Mouse (Mus musculus) gastrocnemius, postnatal 4 days (tissue): Measurements from ENCODE around the gene Fgfr2. TPM values are rescaled to one million over a fixed set of nuclear protein-coding genes. Genes with fewer than 3 reads are reported as not detected.

ENCODE experiments used
- DNase-seq, 2 experiments: peaks; one replicate each; pipeline ENCODE4 v3.0.0; 2021 to 2022; ENCODE audit warnings: low spot score in 2 of 2, mixed read lengths in 2 of 2
- total RNA-seq, 2 experiments: library from RNA; stranded (reverse); gene quantifications; 2 replicates each; pipeline ENCODE4 v1.2.3; 2021

Gene Fgfr2
- total RNA-seq, 2 experiments from 2014 or later, result 6.5 to 8.0 TPM

DNA sequence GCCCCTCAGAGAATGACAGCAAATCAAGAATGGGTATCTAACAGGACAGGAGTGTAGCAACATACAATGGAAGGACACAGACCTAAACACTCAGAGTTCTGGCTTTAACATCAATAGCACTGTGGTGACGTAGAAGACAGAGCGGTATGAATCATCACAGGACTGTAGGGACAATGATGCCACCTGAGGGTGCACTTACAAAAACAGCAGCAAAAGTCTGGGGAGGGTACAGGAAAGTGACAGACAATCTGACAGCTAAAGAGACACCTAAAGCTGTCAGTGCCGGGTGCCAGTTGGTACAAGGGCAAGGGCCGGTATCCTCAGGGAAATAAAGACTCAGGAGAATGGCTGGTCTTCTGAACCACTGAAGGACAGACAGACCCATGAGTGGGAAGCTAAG is 870.1 kb downstream of the Fgfr2 start:
- DNase-seq, result no peak

DNA sequence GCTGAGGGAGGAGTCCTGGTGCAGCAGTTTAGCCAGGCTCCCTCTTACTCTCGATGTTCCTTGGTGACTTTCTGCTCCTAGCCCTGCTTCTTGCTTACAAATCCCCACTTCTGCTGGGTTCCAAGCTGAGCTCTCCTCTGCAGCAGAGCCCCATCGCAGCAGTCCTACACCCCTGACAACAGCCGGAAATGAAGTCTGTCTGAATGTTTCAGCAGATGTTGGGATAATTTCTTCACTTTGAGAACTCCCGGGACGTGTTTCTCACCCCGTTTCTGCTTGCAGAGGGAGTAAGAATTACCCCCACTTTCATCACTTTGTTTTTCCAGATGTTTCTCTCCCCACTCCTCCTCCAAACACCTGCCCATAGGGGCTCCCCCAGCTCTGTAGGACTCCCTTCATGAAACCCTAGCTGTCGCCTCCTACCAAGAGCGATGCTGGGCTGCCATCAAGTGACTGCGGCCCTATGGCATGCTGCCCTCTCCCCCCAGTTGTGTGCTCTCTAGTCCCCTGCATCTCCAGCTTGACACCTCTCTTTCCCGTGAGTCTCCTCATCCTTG is 873.5 kb downstream of the Fgfr2 start:
- DNase-seq, result no peak

DNA sequence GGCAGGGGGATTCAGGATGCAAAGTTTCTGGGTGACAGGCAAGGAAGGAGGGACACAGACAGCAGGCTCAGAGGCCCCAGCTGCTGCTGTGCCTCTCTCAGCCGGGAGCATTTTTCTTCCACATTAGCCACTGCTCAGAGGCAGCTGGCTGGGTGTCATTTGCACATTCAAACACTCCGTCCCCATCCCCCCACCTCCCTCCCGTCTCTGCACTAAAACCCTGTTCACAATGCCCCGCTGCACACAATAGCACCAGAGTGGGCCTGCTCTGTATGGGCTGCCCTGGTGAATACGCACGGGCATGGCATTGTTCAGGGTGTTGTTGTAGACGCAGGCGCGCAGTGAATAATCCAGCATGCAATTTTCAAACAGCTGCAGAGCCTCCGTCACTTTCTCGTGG is 875.6 kb downstream of the Fgfr2 start:
- peak in 1 of 2 experiments; percentile 40 for DNase-seq

DNA sequence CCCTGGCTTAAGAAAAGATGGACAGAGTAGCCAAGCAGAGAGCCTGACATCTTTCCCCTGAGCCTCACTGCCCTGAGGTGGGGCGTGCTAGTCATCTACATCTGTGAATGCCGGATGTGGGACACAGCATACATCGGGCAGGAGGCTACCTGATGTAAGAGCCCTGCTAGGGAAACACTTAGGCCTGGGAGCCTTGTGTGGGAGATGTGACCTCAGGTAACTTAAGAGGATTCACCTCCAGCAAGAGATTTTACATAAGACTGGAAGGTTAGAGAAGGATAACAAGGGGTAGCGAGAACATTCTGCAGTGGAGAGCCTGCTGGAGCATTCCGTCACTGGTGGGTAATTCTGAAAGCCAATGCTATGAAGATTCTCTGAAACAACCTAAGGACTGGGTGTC is 876.1 kb downstream of the Fgfr2 start:
- DNase-seq, result no peak

DNA sequence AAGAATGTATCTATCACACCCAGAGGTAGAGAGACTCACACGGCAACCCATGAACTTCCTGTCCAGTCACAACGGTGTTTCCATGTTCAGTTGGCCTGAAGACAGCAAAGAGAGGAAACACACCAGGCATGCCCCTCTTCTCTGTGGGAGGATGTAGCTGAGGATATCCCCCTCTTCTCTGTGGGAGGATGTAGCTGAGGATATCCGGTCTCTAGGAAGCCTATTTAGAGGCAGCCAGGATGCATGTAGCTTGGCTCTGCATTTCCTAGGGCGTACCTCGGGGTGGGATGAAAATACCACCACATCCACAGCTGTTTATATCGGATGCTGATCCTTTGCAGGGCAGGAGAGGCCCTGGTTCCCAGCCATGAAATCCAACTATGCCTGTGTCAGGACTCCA is 877.4 kb downstream of the Fgfr2 start:
- no peak for DNase-seq

DNA sequence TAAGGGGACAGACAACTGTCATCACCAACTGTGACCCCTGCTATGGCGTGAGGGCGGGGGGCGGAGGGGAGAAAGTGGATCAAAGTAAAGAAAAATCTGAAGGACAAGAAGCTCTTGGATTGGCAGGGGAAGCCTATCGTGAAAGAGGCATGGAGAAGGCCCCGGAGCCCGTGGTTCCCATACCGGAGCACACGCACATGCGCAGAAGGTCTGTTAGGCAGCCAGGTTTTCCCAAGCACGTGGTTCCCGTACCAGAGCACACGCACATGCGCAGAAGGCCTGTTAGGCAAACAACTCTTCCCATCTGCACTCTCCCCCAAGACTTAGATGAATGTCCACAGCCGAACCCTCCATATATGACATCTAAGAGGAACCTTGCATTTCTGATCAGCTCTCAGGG is 878.5 kb downstream of the Fgfr2 start:
- DNase-seq, result no peak

DNA sequence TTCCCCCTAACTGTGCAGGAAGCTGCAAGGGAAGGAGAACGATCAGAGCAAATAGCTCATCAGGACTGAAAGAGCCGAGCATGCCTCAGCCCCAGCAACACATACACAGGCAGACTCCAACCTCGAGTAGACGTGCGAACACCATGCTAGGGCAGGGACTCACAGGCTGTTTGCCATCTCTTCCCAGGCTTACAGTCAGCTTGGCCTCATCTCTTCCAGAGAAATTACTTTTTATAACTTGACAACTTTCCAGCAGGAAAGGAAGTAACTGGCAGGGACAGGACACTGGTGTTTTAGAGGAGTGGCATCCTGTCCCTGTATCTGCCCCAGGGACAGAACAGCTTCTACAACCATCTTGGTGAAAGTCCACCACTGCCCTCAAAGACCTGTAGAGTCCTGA is 879.9 kb downstream of the Fgfr2 start:
- no peak for DNase-seq

DNA sequence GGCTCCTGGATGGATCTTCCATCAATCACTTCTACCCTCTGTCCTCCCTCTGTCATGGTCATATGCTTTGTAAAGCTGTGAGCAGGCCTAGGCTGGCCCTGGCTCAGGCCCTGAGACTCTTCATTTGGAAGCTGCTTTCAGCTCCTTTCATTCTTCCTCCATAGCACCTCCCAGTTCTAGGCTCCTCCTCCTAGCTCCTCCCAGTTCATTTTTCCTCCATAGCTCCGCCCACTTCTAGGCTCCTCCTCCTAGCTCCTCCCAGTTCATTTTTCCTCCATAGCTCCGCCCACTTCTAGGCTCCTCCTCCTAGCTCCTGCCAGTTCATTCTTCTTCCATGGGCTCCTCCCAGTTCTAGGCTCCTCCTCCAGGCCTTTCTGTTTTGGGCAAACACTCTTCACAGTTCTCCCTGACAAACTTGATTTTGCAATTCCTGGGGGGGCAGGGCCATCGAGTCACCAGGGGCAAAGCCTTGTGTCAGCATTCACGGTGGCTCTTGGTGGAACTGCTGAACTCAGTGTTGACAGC is 880.5 kb downstream of the Fgfr2 start:
- DNase-seq, result no peak

DNA sequence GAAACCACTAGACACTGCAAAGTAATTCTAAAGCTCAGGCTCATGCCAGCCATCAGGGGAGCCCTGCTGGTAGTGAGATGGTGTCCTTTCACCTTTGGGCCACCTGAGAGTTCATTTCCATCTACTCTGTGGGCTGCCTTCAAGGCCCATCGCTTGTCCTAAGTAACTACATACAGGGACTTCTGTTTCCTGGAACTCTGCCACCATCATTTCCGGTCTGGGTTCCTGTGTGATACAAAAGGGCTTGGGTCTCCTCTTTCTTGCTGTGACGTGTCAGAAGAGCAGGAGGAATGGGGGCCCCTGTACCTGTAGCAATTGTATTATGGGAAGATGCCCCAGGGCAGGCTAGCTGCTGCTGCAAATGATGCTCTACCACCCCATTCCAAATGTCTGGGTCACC is 884.2 kb downstream of the Fgfr2 start:
- no peak for DNase-seq

DNA sequence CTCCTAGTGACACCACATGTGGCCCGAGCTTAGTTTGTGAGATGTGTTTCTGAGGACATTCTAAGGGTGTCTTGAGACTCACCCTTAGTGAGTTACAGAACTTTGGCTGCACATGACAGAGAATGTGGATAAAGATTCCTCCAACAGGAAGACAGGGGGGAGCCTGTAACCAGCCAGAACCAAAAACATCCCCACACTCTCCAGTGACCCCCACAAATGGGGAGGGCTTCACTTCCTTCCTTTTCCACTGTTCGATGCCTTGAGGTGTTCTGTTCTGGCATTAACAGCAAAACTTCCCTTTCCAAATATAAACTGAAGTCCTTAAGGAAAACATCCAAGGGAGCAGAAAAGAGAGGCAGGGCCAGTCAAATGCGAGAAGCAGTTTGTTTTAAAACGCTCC is 886.0 kb downstream of the Fgfr2 start:
- DNase-seq, result no peak

DNA sequence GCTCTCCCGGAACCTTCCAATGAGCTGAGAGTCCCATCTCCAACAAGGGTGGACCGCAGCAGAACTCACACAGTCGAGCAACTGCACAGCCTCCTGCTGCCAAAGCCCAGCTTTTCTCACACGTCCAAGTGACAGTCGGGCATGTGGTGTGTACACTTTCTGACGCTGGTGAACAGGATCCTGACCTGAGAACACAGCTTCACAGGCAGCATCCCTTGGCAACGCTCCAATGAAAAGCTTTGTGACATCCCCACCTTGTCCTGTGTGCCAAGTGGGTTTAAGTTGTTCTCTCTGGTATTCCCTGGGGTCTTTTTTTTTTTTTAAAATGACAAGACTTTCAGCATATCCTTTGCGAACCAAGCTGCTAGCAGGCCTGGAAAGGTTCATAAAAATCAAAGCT is 886.4 kb downstream of the Fgfr2 start:
- no peak for DNase-seq

DNA sequence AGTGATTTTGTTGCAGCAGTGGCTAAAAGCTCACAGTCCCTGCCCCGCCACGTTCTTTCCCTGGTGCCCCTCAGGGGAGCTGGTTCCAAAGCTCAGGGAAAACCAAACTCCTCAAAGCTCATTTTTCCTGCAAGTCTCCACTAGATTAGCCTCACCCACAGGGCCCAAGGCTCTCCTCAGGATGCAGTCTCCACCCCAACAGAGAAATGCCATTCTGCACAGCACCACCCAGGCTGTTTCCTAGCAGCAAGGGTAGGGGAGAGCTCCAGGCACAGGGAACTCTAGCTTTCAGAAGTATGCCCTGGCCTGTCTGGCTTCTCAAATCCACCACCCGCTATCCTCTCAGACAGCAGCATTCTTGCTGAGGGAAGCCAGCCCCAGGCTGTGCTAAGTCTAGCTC is 888.9 kb downstream of the Fgfr2 start:
- no peak for DNase-seq

DNA sequence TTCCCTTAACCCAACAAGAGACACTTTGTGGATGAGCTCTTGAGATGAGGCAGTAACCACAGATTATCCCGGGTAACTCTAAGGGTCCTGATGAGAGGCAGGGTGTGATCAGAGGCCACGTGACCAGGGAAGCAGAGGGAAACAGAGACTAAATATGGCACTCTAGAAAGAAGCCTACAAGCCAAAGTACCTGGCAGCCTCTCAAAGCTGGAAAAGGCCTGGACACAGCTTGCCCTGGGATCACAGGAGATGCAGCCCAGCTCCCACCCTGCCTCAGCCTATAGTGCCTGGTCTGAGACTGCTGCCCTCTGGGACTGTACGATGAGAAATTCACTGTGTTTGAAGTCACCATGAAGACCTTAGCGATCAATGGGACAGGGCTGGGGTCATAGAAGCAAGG is 889.4 kb downstream of the Fgfr2 start:
- DNase-seq, result no peak

DNA sequence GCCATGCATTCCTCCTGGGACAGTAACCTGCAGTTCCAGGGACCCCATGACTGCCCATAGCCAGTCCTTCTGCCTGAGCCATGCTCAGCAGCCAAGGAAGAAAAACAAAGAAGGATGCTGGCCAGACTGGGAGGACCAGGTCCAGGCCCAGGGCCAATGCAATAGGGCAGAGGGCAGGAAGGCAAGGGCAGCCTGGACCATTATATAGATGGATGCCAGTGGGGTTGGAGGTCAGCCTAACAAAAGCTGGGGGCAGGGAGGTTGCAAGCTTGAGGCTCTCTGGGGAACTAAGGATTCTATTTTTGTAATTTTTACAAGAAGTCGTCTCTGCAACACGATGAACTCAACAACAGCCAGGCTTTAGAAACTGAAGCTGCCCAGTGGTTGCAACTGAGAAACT is 890.2 kb downstream of the Fgfr2 start:
- no peak for DNase-seq

DNA sequence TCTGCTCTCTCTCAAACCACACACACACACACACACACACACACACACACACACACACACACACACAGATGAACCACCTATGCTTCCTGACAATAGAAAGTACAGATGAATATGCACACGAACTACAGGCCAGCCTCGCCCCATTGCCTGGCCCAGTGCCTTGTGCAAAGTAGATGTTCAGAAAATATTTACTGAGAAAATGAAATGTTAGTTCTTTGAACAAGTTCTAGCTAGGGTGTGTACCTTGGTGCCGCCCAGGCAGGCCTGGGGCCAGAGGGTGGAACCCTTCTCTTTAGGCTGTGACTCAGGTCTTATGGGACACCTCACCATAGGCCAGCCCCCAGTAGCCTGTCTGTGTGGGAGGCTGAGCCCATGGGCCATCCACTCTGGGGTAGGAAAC is 891.7 kb downstream of the Fgfr2 start:
- DNase-seq, result no peak

DNA sequence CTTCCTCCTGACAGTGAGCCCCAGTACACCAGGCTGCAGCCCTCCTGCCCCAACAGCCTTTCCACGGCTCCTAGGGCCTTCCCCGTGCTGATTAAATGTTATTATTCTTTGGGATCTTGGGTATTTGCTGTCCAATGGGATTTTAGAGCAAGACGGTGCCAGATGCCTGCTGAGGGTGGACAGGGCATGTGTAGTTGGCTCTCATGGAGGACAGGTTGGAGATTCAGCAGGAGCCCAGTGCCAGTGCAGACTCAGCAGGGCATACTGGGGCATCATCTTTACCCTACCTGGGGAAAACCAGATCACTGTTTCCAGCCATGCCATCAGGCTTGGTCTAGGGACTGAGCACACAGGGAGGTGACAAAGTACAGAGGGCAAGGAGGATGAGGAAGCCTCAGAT is 892.2 kb downstream of the Fgfr2 start:
- DNase-seq, result no peak

DNA sequence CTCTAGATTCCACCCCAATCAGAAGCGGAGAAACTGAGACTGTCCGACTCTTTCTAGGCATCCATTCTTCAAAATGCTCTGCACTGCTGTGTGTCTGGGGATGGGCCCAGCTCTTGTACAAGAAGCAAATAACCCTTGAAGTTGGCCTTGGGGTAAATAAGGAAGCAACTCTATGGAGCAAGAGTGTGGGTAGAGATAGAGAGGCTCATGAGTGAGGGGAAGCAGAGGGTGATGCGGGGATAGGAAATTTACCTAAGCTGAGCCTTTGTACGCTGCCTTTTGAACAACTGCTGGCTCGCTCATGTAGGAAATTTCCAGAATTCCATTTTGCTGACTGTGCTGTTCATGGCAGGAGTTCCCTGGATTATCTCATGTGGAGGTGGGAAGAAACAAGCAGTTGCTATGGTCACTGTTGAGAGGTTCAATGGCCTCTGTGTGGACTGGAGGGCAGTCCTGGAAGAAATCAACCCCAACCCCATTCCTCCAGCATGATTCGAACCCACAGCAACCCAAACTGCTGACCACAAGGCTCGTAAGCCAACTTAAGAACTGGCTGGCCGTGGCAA is 896.0 kb downstream of the Fgfr2 start:
- DNase-seq, result no peak

DNA sequence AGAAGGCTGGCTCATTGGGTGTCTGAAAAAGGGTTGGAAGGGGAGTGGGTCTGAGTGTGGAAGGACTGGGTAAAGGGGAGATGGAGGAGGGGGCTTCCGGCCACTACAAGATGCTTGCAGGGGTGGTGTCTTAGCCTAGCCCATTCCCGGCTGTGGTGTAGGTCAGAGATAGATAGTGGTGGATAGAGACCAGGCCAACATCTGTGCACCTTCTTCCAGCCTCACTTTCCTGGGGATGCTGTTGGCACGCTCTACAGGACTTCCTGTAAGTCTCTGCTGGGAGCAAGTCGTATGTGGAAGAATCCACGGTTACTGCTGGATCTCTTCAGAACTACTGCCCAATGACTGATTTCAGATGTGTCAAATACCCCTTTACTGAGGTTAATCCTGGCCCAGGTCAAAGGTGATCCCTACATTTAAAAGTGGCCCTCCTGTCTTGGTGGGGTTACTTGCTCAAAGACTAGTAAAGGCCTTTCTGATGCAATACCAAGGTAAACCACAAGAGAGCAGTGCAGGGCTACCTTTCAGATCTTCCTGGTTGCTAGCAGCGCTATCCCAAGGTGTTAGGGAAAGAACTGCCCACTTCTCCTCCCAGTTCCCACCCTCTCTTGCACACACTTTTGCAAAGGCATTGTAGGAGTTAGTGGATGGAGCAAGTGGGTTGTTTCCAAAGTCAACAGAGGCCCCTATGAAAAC is 896.6 kb downstream of the Fgfr2 start:
- peak; percentile 58 to 78 for DNase-seq

DNA sequence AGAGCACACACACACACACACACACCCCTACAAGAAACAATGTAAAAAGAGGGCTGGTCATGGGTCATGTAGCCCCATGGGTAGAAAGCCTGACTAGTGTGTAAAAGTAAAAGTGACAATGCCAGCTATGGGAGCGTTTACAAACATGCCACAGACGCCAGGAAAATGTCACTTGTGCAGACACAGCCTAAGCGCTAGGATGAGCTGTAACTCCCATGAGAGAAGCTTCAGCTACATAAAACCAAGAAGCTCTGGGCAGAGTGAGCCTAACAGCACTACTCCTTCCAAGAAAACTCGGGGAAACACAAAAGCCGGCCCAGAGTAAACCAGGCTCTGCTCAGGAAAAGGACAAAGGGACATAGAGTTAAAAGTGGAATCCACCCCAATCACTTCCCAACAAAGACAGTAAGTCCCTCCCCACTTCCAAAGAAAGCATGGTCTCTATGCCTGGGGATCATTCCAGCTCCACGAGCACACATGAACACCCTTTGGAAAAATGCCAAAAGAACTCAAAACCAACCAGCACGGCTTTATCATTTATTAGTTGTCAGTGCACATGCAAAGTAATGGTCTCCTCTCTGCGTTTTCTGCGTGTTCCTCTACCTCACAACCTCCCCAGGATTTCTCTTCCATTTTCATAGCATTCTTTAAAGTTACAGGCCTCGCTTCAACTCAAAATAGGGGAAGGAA is 899.6 kb downstream of the Fgfr2 start:
- DNase-seq, result no peak

DNA sequence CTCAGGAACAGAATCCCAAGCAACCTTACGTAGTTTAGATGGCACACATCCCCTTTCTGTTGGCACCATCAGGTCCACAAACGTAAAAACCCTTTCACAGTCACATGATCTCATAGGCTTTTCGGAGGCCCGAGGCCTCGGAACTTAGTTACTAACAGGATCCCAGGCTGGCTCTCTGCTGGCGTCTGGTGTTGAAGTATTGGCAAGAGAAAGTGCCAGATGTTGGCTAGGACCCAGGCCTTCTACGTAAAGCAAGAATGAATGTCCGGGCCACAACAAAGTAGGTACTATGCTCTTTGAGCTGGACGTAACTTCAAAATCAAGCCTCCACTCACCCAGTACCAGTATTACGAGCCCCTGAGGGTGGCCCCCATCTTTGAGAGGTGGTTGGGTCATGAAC is 909.1 kb downstream of the Fgfr2 start:
- no peak for DNase-seq

DNA sequence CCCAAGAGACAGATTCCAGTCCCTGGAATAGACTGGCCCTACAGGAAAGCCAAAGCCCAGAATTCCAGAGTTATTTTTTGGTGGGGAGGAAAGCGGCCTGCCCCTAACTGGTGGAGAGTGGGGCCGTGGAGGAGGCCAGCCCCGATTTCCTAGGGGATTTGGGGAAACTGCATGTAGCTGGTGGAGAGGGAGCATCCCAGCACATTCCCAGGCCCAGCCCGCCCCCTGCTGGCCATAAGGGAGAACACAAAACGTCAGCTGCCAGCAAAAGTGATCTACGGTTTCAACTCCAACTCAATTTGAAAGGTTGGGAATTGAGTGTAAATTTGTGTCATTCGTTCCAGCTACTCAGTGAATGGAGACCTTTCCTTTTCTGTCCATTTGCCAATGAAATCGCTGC is 909.7 kb downstream of the Fgfr2 start:
- DNase-seq, result peak; percentile 62 to 69
